Comparison of ENCODE assay signal across 21 mouse cellular contexts in genomic region chr13:98531306-98531705, GRCm38 (mm10). TPM values are rescaled to one million over a fixed set of nuclear protein-coding genes. Genes with fewer than 3 reads are reported as not detected.
DNase-seq lines count a peak whose midpoint lies in the region; ATAC-seq and TF ChIP-seq lines count a peak whose summit lies in the region.
"Had no signal": no experiment of that assay in that cellular context is flagged by ENCODE, and none has a peak within 500 bp of the region (broad histone marks: within the 10 kb centered on the region; RNA-seq: fewer than 3 reads in every experiment).

No protein-coding gene starts in this region.

- TF ChIP-seq CTCF in liver, postnatal 0 days (IDR thresholded peaks at IDR 0.05; ENCODE audit: low read depth) = no peak

- WGBS in midbrain, embryonic 10.5 days = 29% methylated on average over 3 of the region's 3 CpGs
- 19% methylated on average over 3 of the region's 3 CpGs for WGBS in midbrain, embryonic 16.5 days
- 33% methylated on average over 3 of the region's 3 CpGs for WGBS in embryonic facial prominence, embryonic 11.5 days
- WGBS in liver, postnatal 0 days (ENCODE audit: insufficient replicate concordance) = 64% methylated on average over 3 of the region's 3 CpGs

- peaks cover 12% of the 10 kb centered on the region; the same call in 1 of the 2 replicates for H3K9me3 ChIP-seq in midbrain, embryonic 10.5 days (replicated peaks)
- no peaks in the 10 kb centered on the region for H3K9me3 ChIP-seq in midbrain, embryonic 16.5 days (replicated peaks; ENCODE audit: control insufficient read depth, low read length, poor library complexity, severe bottlenecking)
- no peaks in the 10 kb centered on the region for H3K9me3 ChIP-seq in embryonic facial prominence, embryonic 11.5 days (replicated peaks; ENCODE audit: control insufficient read depth, low read length)
- peaks cover 2% of the 10 kb centered on the region; the same call in 1 of the 2 replicates for H3K9me3 ChIP-seq in liver, postnatal 0 days (ENCODE audit: low read length)
- H3K9me3 ChIP-seq: heart, embryonic 15.5 days had no signal

- H3K9ac ChIP-seq in midbrain, embryonic 16.5 days (ENCODE audit: low read depth, low read length) = no peak overlapping the region
- H3K9ac ChIP-seq in embryonic facial prominence, embryonic 11.5 days (replicated peaks; ENCODE audit: low read length) = no peak overlapping the region
- H3K9ac ChIP-seq in liver, postnatal 0 days (replicated peaks) = no peak overlapping the region
- H3K9ac ChIP-seq: embryonic facial prominence, embryonic 12.5 days; forebrain, embryonic 15.5 days; heart, embryonic 15.5 days had no signal

- TF ChIP-seq EP300 in liver, postnatal 0 days (IDR thresholded peaks at IDR 0.05; ENCODE audit: low read depth) = no peak

- H3K27ac ChIP-seq in midbrain, embryonic 10.5 days (replicated peaks) = 0 out of 2 replicates have a peak overlapping the region, but pooled peaks have one; percentile 23
- no peak overlapping the region for H3K27ac ChIP-seq in midbrain, embryonic 16.5 days (ENCODE audit: low read length)
- H3K27ac ChIP-seq in embryonic facial prominence, embryonic 11.5 days (replicated peaks; ENCODE audit: low read depth, low read length) = no peak overlapping the region
- no peak overlapping the region for H3K27ac ChIP-seq in liver, postnatal 0 days (ENCODE audit: low read depth)
- H3K27ac ChIP-seq: embryonic facial prominence, embryonic 12.5 days; forebrain, embryonic 15.5 days; heart, adult 2 months; heart, embryonic 15.5 days had no signal

- H3K4me3 ChIP-seq in midbrain, embryonic 10.5 days = no peak overlapping the region
- no peak overlapping the region for H3K4me3 ChIP-seq in midbrain, embryonic 16.5 days (ENCODE audit: low read depth, low read length)
- no peak overlapping the region for H3K4me3 ChIP-seq in embryonic facial prominence, embryonic 11.5 days (ENCODE audit: low read depth, low read length)
- no peak overlapping the region for H3K4me3 ChIP-seq in liver, postnatal 0 days (ENCODE audit: low read depth, low read length)
- H3K4me3 ChIP-seq: embryonic facial prominence, embryonic 12.5 days; forebrain, embryonic 15.5 days; heart, adult 2 months; heart, embryonic 15.5 days had no signal

- H3K36me3 ChIP-seq in midbrain, embryonic 10.5 days = no peaks in the 10 kb centered on the region; the same call in 1 of the 2 replicates
- no peaks in the 10 kb centered on the region for H3K36me3 ChIP-seq in midbrain, embryonic 16.5 days (ENCODE audit: control insufficient read depth, insufficient read depth, low read length)
- no peaks in the 10 kb centered on the region for H3K36me3 ChIP-seq in embryonic facial prominence, embryonic 11.5 days (replicated peaks; ENCODE audit: control insufficient read depth, insufficient read depth, low read depth, low read length)
- H3K36me3 ChIP-seq in liver, postnatal 0 days (replicated peaks; ENCODE audit: insufficient read depth, low read length) = no peaks in the 10 kb centered on the region
- H3K36me3 ChIP-seq: embryonic facial prominence, embryonic 12.5 days; forebrain, embryonic 15.5 days; heart, embryonic 15.5 days had no signal

- no peak overlapping the region for H3K4me2 ChIP-seq in midbrain, embryonic 16.5 days (ENCODE audit: low read length)
- no peak overlapping the region for H3K4me2 ChIP-seq in embryonic facial prominence, embryonic 11.5 days (ENCODE audit: low read depth, low read length)
- H3K4me2 ChIP-seq in liver, postnatal 0 days (ENCODE audit: low read depth, low read length) = no peak overlapping the region
- H3K4me2 ChIP-seq: embryonic facial prominence, embryonic 12.5 days; forebrain, embryonic 15.5 days; heart, embryonic 11.5 days; heart, embryonic 15.5 days had no signal

- no peak for ATAC-seq in midbrain, embryonic 16.5 days
- no peak for ATAC-seq in embryonic facial prominence, embryonic 11.5 days (replicated peaks; ENCODE audit: insufficient number of reproducible peaks, low FRiP score, low TSS enrichment, low read depth)
- no peak for ATAC-seq in liver, postnatal 0 days
- ATAC-seq: CD4-positive, CD25-positive, alpha-beta regulatory T cell, adult 4 months; forebrain, embryonic 15.5 days; hindbrain, embryonic 16.5 days; inflammation-experienced regulatory T-cells, adult 6 months had no signal

- H3K27me3 ChIP-seq in midbrain, embryonic 10.5 days (ENCODE audit: low read depth, poor library complexity, severe bottlenecking) = peaks cover 60% of the 10 kb centered on the region
- peaks cover 17% of the 10 kb centered on the region; the same call in 1 of the 2 replicates for H3K27me3 ChIP-seq in midbrain, embryonic 16.5 days (ENCODE audit: control insufficient read depth, insufficient read depth, low read depth, low read length)
- no peaks in the 10 kb centered on the region for H3K27me3 ChIP-seq in embryonic facial prominence, embryonic 11.5 days (ENCODE audit: control insufficient read depth, insufficient read depth, low read length)
- 0 out of 2 replicates have a peak, but pooled peaks cover 4% of the 10 kb centered on the region for H3K27me3 ChIP-seq in liver, postnatal 0 days (ENCODE audit: insufficient read depth, low read length)
- H3K27me3 ChIP-seq: embryonic facial prominence, embryonic 12.5 days had no signal

- DNase-seq in embryo, embryonic 10 days (ENCODE audit: low spot score) = peak; percentile 73
- no peak for DNase-seq in embryo, embryonic 11 days
- peak; percentile 38 for DNase-seq in midbrain, embryonic 10.5 days (ENCODE audit: low spot score)
- peak; percentile 38 for DNase-seq in ZHBTc4 (ENCODE audit: low read depth, low spot score)
- peak; percentile 39 for DNase-seq in embryonic facial prominence, embryonic 11.5 days (ENCODE audit: low spot score)
- no peak for DNase-seq in liver, postnatal 0 days
- DNase-seq: adrenal gland, adult 2 months; adrenal gland, postnatal 36 days; B cell, adult 2 months; cerebellum, adult 2 months; cerebellum, postnatal 10 days; gastrocnemius, postnatal 10 days; heart, adult 2 months had no signal

- peaks cover 48% of the 10 kb centered on the region for H3K4me1 ChIP-seq in midbrain, embryonic 10.5 days
- H3K4me1 ChIP-seq in midbrain, embryonic 16.5 days (ENCODE audit: control insufficient read depth, insufficient read depth, low read length) = peaks cover 11% of the 10 kb centered on the region
- peaks cover 13% of the 10 kb centered on the region for H3K4me1 ChIP-seq in embryonic facial prominence, embryonic 11.5 days (ENCODE audit: control insufficient read depth, insufficient read depth, low read length)
- no peaks in the 10 kb centered on the region for H3K4me1 ChIP-seq in liver, postnatal 0 days (ENCODE audit: insufficient read depth)

RNA-seq across cellular contexts. Expression of gene Gm10320, which starts 39.5 kb away (rescaled TPM):
- polyA plus RNA-seq in midbrain, embryonic 10.5 days (2016; fragmentation: Nextera tagmentation; extraction: Ambion mirVana) = 1.1 and 1.2 TPM in 2 replicates
- 1.0 and 1.2 TPM in 2 replicates for polyA plus RNA-seq in midbrain, embryonic 16.5 days (2015; fragmentation: Nextera tagmentation; extraction: Ambion mirVana)
- 1.2 and 1.5 TPM in 2 replicates for polyA plus RNA-seq in embryonic facial prominence, embryonic 11.5 days (2014; fragmentation: Nextera tagmentation; extraction: Ambion mirVana)
- 0.63 and 0.84 TPM in 2 replicates for polyA plus RNA-seq in liver, postnatal 0 days (2015; fragmentation: Nextera tagmentation; extraction: Ambion mirVana)

Comparison
In these comparisons a context has a peak if more than half of its experiments do, and no peak if none do; other contexts are left out.
1. DNase-seq: peak in embryo, embryonic 10 days (single experiment), midbrain, embryonic 10.5 days (single experiment), ZHBTc4 (single experiment) and embryonic facial prominence, embryonic 11.5 days (single experiment); none in embryo, embryonic 11 days (single experiment) and liver, postnatal 0 days (single experiment).